Mouse (Mus musculus) ovary, postnatal 36 days (tissue): ENCODE results near the gene Acot5.
"Not testable (repeated sequence)": the region's sequence is repeated elsewhere in the genome, so short reads cannot be mapped to it uniquely, and the experiment has no call there.

Experiments
- DNase-seq: peaks from one replicate; pipeline ENCODE4 v3.0.0; 2022; ENCODE audit warnings: low spot score, mixed read lengths

Gene Acot5

GRCm38 (mm10) chr12:84063228-84063627, 5.9 kb upstream of the Acot5 start:
- no peak for DNase-seq

- no peak for DNase-seq
These were observed 5.3 kb upstream of the Acot5 start for GRCm38 (mm10) chr12:84063833-84064232.

DNA sequence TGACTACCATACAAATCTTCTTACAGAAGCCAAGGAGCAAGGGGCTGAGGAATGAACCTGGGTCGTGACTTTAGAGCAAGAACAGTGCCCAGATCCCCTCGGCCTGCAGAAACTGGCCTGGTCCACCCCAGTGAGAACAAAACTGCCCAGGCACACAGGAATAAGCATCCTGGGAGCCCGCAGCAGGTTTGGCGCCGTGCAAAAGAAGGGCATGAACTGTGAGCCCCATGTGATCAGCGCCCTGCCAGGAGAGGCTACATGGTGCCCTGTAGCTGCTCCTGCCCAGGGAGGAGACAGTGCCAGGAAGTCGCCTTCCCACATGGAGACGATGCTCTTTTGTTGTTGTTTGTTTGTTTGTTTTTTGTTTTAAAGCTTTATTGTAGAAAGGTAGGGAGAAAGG, 4.5 kb upstream of the Acot5 start:
- DNase-seq = no peak

GRCm38 (mm10) chr12:84067752-84068151, 1.4 kb upstream of the Acot5 start:
- no peak for DNase-seq

DNA sequence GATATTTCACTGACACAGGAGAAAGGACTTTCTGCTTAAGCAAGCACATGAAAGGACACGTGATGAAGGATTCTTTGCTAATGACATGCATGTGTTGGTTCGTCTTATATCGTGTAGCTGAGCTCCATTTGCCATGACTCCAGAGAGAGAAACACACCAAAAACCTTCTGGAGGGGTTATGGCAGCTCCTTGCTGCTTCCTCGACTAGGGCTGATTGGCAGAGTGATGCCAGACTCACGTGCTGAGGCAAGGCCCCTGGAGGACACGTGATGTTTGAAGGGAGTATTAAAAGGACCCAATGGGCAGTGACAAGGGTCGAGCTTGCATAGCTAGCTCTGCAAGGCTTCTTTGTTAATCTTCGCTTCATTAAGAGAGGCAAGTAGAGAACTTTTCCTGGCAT, 829 bp upstream of the Acot5 start:
- no peak for DNase-seq

DNA sequence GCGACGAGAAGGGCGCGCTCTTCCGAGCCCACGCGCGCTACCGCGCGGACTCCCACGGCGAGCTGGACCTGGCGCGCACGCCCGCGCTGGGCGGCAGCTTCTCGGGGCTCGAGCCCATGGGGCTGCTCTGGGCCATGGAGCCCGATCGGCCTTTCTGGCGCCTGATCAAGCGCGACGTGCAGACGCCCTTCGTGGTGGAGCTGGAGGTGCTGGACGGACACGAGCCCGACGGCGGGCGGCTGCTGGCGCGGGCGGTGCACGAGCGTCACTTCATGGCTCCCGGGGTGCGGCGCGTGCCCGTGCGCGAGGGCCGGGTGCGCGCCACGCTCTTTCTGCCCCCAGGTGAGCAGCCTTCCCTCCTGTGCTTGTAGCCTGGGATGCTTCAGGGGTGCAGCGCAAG, 457 bp downstream of the Acot5 start:
- DNase-seq = peak; percentile 41

DNA sequence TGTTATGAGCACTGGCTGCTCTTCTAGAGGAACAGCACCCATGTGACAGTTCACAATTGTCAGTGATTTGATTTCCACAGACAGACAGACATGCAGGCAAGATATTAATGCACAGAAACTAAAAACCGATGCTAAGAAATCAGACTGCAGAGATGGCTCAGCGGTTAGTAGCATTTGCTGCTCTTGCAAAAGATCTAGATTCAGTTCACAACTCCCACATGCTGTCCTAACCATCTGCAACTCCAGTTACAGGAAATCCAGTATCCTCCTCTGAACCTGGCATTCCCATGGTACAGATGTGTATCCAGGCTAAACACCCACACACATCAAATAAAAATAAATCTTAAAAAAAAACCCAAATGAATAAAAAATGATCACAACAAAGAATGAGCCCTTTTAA, 2.6 kb downstream of the Acot5 start:
- no peak for DNase-seq

GRCm38 (mm10) chr12:84077371-84077990, 8.4 kb downstream of the Acot5 start:
- no peak for DNase-seq

GRCm38 (mm10) chr12:84083842-84084241, 14.7 kb downstream of the Acot5 start:
- no peak for DNase-seq

DNA sequence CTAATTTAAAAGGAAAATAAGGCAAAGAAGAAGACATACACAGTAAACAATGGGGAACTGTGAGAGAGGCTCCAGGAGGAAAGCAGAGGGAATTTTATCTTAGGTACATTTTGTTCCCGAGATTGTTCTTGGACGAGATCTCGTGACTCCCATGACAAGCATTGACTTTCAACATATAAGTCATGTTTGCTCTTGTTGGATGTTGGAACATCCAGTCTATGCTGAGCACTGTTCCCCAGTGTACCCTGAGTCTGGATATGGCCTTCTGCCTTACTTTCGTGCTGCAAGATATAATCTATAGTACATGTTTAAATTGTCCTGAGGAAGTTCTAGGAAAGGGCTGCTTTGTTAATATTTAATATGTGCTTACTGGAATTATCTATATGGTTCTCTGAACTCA, 15.5 kb downstream of the Acot5 start:
- DNase-seq = no peak

DNA sequence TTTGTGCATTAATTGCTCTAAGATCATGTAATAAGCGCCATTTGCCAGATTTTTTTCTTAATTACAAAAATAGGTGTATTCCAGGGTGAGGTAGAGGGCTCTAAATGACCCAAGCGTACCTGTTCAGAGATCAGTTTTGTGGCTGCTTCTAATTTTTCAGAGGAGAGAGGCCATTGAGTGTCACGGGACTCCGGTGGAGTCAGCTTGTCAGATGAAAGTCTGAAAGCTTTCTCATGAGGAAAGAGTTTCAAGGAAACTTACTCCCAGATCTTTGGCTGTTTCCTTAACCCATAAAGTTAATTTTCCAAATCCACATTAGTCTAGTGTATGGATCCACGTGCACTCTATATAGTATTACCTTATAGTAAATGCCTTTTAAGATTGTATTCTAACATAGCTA, 25.5 kb downstream of the Acot5 start:
- DNase-seq = not testable (repeated sequence)

GRCm38 (mm10) chr12:84099605-84100004, 30.5 kb downstream of the Acot5 start:
- no peak for DNase-seq

GRCm38 (mm10) chr12:84100071-84100470, 30.9 kb downstream of the Acot5 start:
- DNase-seq = no peak

- peak; percentile 49 for DNase-seq
These were observed 31.7 kb downstream of the Acot5 start, which contains the start of gene Acot6 for GRCm38 (mm10) chr12:84100604-84101492. Acot6 (plus strand) TSS chr12:84100654.

DNA sequence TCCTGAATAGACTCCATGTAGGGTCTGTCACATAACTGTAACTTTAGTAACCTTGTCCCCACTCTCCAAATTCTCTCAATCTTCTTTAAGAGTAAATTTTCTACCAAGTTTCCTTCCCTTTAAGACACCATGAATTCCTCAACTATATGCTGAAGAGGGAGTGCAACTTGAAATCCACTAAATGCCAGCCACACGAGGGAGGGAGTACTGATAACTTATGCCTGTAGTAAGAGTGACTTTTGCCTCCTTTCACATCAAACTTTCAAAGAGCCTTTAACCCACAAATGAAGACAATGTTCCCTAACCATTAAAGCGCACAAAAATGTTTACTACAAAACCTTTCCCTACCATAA, 32.3 kb downstream of the Acot5 start:
- no peak for DNase-seq

GRCm38 (mm10) chr12:84107012-84107411, 37.9 kb downstream of the Acot5 start:
- peak; percentile 54 for DNase-seq

DNA sequence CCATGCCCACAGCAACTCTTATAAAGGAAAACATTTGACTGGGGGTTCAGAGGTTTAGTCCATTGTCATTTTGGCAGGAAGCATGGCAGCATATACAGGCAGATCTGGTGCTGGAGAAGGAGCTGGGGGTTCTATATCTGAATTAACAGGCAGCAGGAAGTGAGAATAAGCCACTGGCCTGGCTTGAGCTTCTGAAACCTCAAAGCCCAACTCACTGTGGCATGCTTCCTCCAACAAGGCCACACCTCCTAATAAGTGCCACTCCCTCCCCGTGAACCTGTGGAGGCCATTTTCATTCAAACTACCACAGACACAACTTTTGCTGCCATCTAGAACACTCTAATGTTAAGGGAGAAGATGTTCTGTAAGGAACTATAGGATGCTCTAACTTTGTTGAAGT, 38.6 kb downstream of the Acot5 start:
- no peak for DNase-seq

DNA sequence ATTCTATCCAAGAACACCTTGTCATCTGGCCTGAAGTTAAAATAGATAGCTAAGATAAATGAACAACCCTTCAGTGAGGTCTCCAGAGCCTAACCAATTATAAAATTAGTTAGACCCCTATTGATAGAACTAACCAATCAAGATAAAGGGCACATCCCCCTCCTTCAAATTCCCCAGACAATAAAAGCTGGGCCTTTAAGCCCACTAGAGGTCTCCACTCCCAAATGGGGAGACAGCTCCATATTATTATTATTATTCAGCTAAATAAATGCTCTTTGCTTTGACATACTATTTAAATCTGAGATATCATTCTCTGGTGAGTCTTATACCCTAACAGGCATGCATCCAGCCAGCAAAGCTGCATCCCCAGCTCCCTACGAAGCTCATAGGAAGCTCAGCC, 40.8 kb downstream of the Acot5 start:
- no peak for DNase-seq

- no peak for DNase-seq
These were observed 41.7 kb downstream of the Acot5 start for GRCm38 (mm10) chr12:84110814-84111213.

GRCm38 (mm10) chr12:84113676-84114075, 44.6 kb downstream of the Acot5 start:
- DNase-seq = no peak

- peak; percentile 90 for DNase-seq
These were observed 45.2 kb downstream of the Acot5 start, which contains the start of gene Dnal1 for GRCm38 (mm10) chr12:84114153-84114994. Dnal1 (plus strand) TSS chr12:84114366.

GRCm38 (mm10) chr12:84119584-84119983, 50.5 kb downstream of the Acot5 start:
- DNase-seq = no peak
